In the genomic region with DNA sequence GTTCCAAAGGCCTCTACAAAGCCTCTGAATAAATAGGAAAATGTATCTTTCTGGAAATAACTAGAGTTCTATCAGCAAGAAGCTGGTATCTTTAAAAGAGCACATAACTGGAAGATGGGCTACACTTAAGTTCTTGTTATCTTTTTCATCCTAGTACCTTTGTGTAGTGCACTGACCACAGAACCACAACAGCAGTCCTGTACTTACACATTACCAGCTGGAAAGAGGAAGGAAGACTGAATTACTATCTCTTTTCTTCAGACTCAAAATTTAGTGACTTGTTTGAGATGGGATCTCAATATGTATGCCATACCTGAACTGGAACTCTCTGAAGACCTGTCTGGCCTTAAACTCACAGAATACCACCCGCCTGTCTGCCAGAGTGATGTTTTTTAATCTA, we compare ENCODE assay signal across 27 mouse cellular contexts. TPM values are rescaled to one million over a fixed set of nuclear protein-coding genes. Genes with fewer than 3 reads are reported as not detected.
DNase-seq lines count a peak whose midpoint lies in the region; ATAC-seq and TF ChIP-seq lines count a peak whose summit lies in the region.
"Had no signal": no experiment of that assay in that cellular context is flagged by ENCODE, and none has a peak within 500 bp of the region (broad histone marks: within the 10 kb centered on the region; RNA-seq: fewer than 3 reads in every experiment).

No protein-coding gene starts in this region.

- peaks cover 34% of the 10 kb centered on the region for H3K36me3 ChIP-seq in G1E (replicated peaks)
- H3K36me3 ChIP-seq: embryonic facial prominence, embryonic 15.5 days; hindbrain, embryonic 15.5 days; neural tube, embryonic 13.5 days had no signal

- ATAC-seq in G1E (ENCODE audit: extremely low read depth, insufficient number of reproducible peaks, low FRiP score, poor library complexity, severe bottlenecking) = peak; percentile 77
- ATAC-seq in neutrophil, adult 5-6 weeks (ENCODE audit: extremely low read depth, insufficient number of reproducible peaks, low FRiP score, poor library complexity, severe bottlenecking) = peak; percentile 39; the same call in 1 of the 2 replicates
- ATAC-seq: forebrain, postnatal 0 days; midbrain, embryonic 16.5 days had no signal

- H3K27me3 ChIP-seq in G1E (ENCODE audit: insufficient read depth, low read length) = no peaks in the 10 kb centered on the region
- H3K27me3 ChIP-seq: embryonic facial prominence, embryonic 15.5 days; forebrain, embryonic 12.5 days; hindbrain, embryonic 15.5 days; neural tube, embryonic 13.5 days had no signal

- DNase-seq in A20 (ENCODE audit: low read depth, low spot score) = peak; percentile 36
- peak; percentile 7 for DNase-seq in G1E (ENCODE audit: low spot score)
- DNase-seq in induced T-regulatory cell, adult 2 months (ENCODE audit: low read depth) = peak; percentile 51
- no peak for DNase-seq in frontal cortex, postnatal 10 days (ENCODE audit: low spot score in 2 of 2)
- DNase-seq in adrenal gland, postnatal 14 days = no peak
- no peak for DNase-seq in lung, postnatal 36 days
- DNase-seq: adrenal gland, adult 8-10 months; cerebellum, adult 8-10 months; forebrain, postnatal 0 days; gastrocnemius, postnatal 10 days; heart, postnatal 14 days; kidney, adult 2 months; kidney, postnatal 4 days; layer of hippocampus, postnatal 36 days; left cerebral cortex, postnatal 4 days; lung, embryonic 14.5 days; lung, postnatal 14 days; right cerebral cortex, postnatal 25 days; thymus, postnatal 14 days had no signal

- TF ChIP-seq CTCF in G1E (IDR thresholded peaks at IDR 0.05; ENCODE audit: low read depth, low read length) = no peak

- H3K9me3 ChIP-seq in G1E (replicated peaks) = no peaks in the 10 kb centered on the region
- H3K9me3 ChIP-seq: embryonic facial prominence, embryonic 10.5 days; embryonic facial prominence, embryonic 15.5 days; forebrain, embryonic 12.5 days; hindbrain, embryonic 10.5 days; hindbrain, embryonic 15.5 days; neural tube, embryonic 13.5 days had no signal

- H3K4me3 ChIP-seq in G1E (ENCODE audit: low read depth, low read length) = no peak overlapping the region; the same call in 1 of the 2 replicates
- H3K4me3 ChIP-seq: embryonic facial prominence, embryonic 10.5 days; embryonic facial prominence, embryonic 15.5 days; forebrain, embryonic 12.5 days; hindbrain, embryonic 10.5 days; hindbrain, embryonic 15.5 days; neural tube, embryonic 13.5 days had no signal

- H3K4me1 ChIP-seq in G1E (ENCODE audit: insufficient read depth, low read depth, low read length) = peaks cover 68% of the 10 kb centered on the region

RNA-seq across cellular contexts. Expression of a gene that starts 6.1 kb away (rescaled TPM):
- total RNA-seq in G1E (2014; fragmentation: Nextera tagmentation) = 586 and 595 TPM in 2 replicates
- total RNA-seq in G1E (2017) = 124 and 152 TPM in 2 replicates
- polyA plus RNA-seq in G1E (2012) = 84.7 and 98.0 TPM in 2 replicates
- 209 and 237 TPM in 2 replicates for total RNA-seq in neutrophil, adult 5-6 weeks (2017)
- total RNA-seq in adrenal gland, postnatal 14 days (2021) = 161 and 178 TPM in 2 replicates

Comparison
In these comparisons a context has a peak if more than half of its experiments do, and no peak if none do; other contexts are left out.
1. DNase-seq: peak in A20 (single experiment), G1E (single experiment) and induced T-regulatory cell, adult 2 months (single experiment); none in frontal cortex, postnatal 10 days (0 of 2), adrenal gland, postnatal 14 days (single experiment) and lung, postnatal 36 days (single experiment).